Mouse (Mus musculus): ENCODE data around the gene Polr2b. TPM values are rescaled to one million over a fixed set of nuclear protein-coding genes. Genes with fewer than 3 reads are reported as not detected.
A peak's percentile ranks its signal among the peaks of the same experiment; 100 is the strongest.

The Polr2b gene
- polyA plus RNA-seq, 1 experiment from 2014 or later: 46.0 TPM

DNA sequence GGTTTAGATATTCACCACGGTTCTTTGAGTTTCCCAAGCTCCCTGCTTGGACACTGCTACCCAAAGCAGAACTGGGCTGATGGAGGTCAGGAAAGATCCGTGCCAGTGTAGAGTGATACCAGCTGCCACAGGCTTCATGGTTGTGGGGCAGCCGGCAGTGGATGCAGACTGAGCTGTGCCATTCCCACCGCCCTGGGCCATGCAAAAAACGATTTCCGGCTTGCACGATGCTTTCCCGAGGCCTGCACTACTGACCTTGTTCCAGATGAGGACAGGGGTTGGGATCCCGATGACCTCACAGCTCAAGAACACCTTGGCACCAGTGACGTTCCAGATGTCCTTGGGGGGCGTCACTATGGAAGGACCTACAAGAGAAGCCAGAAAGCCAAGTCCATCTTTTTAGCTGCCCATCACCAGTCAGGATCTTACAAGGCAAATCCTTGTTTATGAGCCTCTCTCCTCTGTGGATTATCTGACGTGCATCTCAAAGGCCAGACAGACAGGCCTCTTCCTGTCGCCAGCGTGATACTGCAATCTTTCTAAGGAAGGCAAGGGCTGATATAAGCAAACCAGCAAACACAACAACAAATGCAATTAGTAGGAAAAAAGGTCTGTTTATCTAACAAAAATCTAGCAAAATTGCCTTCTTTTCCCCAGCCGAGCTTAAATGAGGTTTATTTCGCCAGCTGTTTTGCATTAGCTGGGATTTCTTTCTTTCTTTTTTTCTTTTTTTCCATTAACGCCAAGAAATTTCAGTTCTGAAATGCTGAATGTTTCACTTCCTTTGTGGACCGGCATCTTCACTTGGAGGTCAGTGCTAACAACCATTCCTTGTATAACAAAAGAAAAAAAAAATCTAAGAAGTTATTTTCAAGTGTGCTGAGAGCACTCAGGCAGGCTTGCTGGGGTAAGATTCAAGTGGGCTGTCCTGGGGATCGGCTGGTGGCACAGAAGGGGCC is 45.6 kb downstream of the Polr2b start:
- Histone ChIP-seq H3K4me2 (no peak overlapping the region), H3K4me1 (ENCODE audit: control insufficient read depth, insufficient read depth, low read length) (peaks cover 11% of the 10 kb centered on the region), H3K9ac (ENCODE audit: low read depth, low read length) (no peak overlapping the region), H3K27me3 (ENCODE audit: control insufficient read depth, insufficient read depth, low read length) (peaks cover 2% of the 10 kb centered on the region; the same call in 1 of the 2 replicates), H3K4me3 (ENCODE audit: low read depth, low read length) (no peak overlapping the region), H3K36me3 (ENCODE audit: control insufficient read depth, insufficient read depth, low read length) (no peaks in the 10 kb centered on the region), H3K9me3 (replicated peaks; ENCODE audit: control insufficient read depth, low read length) (no peaks in the 10 kb centered on the region), H3K27ac (ENCODE audit: low read depth, low read length) (no peak overlapping the region)
- WGBS (ENCODE audit: insufficient replicate concordance): 65% methylated on average over 19 of the region's 19 CpGs
- ATAC-seq (replicated peaks; ENCODE audit: insufficient number of reproducible peaks, low FRiP score, low TSS enrichment): no peak

DNA sequence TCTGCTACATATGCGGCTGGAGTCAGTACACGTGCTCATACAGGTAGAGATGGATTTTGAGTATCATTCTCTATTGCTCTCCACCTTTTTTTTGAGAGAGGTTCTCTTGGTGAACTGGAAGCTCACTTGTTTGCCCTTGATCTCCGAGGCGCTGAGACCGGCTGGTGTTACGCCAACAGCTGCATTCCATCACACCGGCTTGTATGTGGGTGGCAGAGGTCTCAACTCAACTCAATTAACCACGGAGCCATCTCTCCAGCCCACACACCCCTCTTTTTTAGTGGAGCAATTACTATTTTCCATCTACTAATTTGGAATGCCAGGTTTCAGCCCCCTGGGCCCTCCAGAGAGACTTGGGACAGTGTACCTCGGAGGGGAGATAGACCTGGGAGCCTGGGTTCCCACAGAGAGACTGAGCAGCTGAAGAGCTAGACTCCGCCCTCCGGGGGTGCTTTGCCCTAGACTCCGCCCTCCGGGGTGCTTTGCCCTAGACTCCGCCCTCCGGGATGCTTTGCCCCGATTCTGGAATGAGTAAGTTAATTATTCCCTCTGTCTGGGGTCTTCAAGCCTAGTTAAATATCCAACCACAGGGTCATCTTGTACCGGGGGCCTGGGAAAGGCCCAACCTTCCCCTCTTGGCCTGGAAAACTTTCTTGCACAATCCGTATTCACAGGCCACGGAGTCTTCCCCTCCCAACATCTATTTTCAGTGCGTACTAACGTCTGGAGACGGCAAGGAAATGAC is 47.6 kb downstream of the Polr2b start:
- Histone ChIP-seq H3K27ac (ENCODE audit: low read depth, low read length) (peak overlapping the region; percentile 71), H3K4me3 (ENCODE audit: low read depth, low read length) (peak overlapping the region; percentile 53), H3K36me3 (ENCODE audit: control insufficient read depth, insufficient read depth, low read length) (no peaks in the 10 kb centered on the region), H3K9me3 (replicated peaks; ENCODE audit: control insufficient read depth, low read length) (no peaks in the 10 kb centered on the region), H3K4me1 (ENCODE audit: control insufficient read depth, insufficient read depth, low read length) (peaks cover 11% of the 10 kb centered on the region), H3K27me3 (ENCODE audit: control insufficient read depth, insufficient read depth, low read length) (peaks cover 2% of the 10 kb centered on the region; the same call in 1 of the 2 replicates), H3K9ac (ENCODE audit: low read depth, low read length) (peak overlapping the region; percentile 74), H3K4me2 (peak overlapping the region; percentile 77)
- WGBS (ENCODE audit: insufficient replicate concordance): 12% methylated on average over 22 of the region's 22 CpGs
- peak; percentile 72 for ATAC-seq (replicated peaks; ENCODE audit: insufficient number of reproducible peaks, low FRiP score, low TSS enrichment)

- H3K27ac ChIP-seq (ENCODE audit: low read depth, low read length): peak overlapping the region; percentile 71
These were observed 48.4 kb downstream of the Polr2b start for GRCm38 (mm10) chr5:77358347-77358746.

GRCm38 (mm10) chr5:77359971-77360370 is 50.0 kb downstream of the Polr2b start:
- H3K36me3 ChIP-seq (ENCODE audit: control insufficient read depth, insufficient read depth, low read length): no peaks in the 10 kb centered on the region
- H3K27ac ChIP-seq (ENCODE audit: low read depth, low read length): no peak overlapping the region
- H3K4me3 ChIP-seq (ENCODE audit: low read depth, low read length): no peak overlapping the region
- WGBS (ENCODE audit: insufficient replicate concordance): 84% methylated on average over 4 of the region's 4 CpGs
- peaks cover 8% of the 10 kb centered on the region for H3K4me1 ChIP-seq (ENCODE audit: control insufficient read depth, insufficient read depth, low read length)
- H3K9ac ChIP-seq (ENCODE audit: low read depth, low read length): no peak overlapping the region
- H3K9me3 ChIP-seq (replicated peaks; ENCODE audit: control insufficient read depth, low read length): no peaks in the 10 kb centered on the region
- ATAC-seq (replicated peaks; ENCODE audit: insufficient number of reproducible peaks, low FRiP score, low TSS enrichment): no peak
- no peaks in the 10 kb centered on the region; the same call in 1 of the 2 replicates for H3K27me3 ChIP-seq (ENCODE audit: control insufficient read depth, insufficient read depth, low read length)
- H3K4me2 ChIP-seq: no peak overlapping the region

More at GRCm38 (mm10) chr5:77358347-77358746, 48.4 kb downstream of the Polr2b start:
- Histone ChIP-seq H3K36me3 (ENCODE audit: control insufficient read depth, insufficient read depth, low read length) (no peaks in the 10 kb centered on the region), H3K4me1 (ENCODE audit: control insufficient read depth, insufficient read depth, low read length) (peaks cover 11% of the 10 kb centered on the region), H3K4me2 (peak overlapping the region; percentile 77), H3K9ac (ENCODE audit: low read depth, low read length) (peak overlapping the region; percentile 74), H3K9me3 (replicated peaks; ENCODE audit: control insufficient read depth, low read length) (no peaks in the 10 kb centered on the region), H3K4me3 (ENCODE audit: low read depth, low read length) (peak overlapping the region; percentile 53), H3K27me3 (ENCODE audit: control insufficient read depth, insufficient read depth, low read length) (peaks cover 2% of the 10 kb centered on the region; the same call in 1 of the 2 replicates)
- WGBS (ENCODE audit: insufficient replicate concordance): under 1% methylated on average over 10 of the region's 10 CpGs
- peak; percentile 56; the same call in 1 of the 2 replicates for ATAC-seq (replicated peaks; ENCODE audit: insufficient number of reproducible peaks, low FRiP score, low TSS enrichment)

DNA sequence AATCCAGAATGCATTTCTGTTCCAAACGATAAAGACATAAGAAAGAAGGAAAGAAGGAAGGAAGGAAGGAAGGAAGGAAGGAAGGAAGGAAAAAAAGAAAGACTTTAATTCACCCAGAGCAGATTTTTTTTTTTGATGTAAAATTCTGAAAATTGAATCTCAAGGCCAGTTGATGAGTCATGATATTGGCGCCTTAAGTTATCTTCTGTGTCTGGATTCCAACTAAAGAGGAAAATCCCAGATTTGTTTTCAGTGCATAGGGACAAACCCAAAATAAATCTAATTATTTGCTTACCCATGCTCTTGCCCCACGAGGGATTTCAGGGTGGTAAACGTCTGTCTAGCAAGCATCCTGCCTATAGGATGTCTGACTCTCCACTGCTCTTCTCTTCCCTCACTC is 51.1 kb downstream of the Polr2b start:
- no peak overlapping the region for H3K27ac ChIP-seq (ENCODE audit: low read depth, low read length)
- 57% methylated on average over 4 of the region's 4 CpGs for WGBS (ENCODE audit: insufficient replicate concordance)

DNA sequence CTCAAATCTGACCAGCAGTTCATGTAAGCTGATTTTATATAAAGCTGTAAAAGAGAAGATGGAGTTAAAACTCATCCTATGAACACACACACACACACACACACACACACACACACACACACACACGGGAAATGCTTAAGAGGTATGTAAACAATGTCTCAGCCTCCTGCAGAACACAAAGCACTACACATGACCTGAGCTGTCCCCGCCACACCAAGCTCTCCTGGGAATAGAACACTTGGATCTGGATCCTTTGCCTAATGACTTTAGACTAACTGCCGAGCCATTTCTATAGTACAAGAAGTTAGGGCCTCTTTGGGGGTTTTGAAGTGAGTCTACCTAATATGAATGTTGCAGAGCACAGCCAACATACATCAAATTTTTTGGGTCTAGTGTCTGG is 52.2 kb downstream of the Polr2b start:
- Histone ChIP-seq H3K4me2 (no peak overlapping the region), H3K36me3 (ENCODE audit: control insufficient read depth, insufficient read depth, low read length) (no peaks in the 10 kb centered on the region), H3K27ac (ENCODE audit: low read depth, low read length) (no peak overlapping the region), H3K9me3 (replicated peaks; ENCODE audit: control insufficient read depth, low read length) (no peaks in the 10 kb centered on the region), H3K27me3 (ENCODE audit: control insufficient read depth, insufficient read depth, low read length) (no peaks in the 10 kb centered on the region; the same call in 1 of the 2 replicates), H3K4me1 (ENCODE audit: control insufficient read depth, insufficient read depth, low read length) (peaks cover 7% of the 10 kb centered on the region), H3K4me3 (ENCODE audit: low read depth, low read length) (no peak overlapping the region), H3K9ac (ENCODE audit: low read depth, low read length) (no peak overlapping the region)
- 65% methylated on average over 3 of the region's 3 CpGs for WGBS (ENCODE audit: insufficient replicate concordance)
- ATAC-seq (replicated peaks; ENCODE audit: insufficient number of reproducible peaks, low FRiP score, low TSS enrichment): no peak

More for the DNA sequence above, 51.1 kb downstream of the Polr2b start:
- H3K4me1 ChIP-seq (ENCODE audit: control insufficient read depth, insufficient read depth, low read length): peaks cover 7% of the 10 kb centered on the region
- no peak overlapping the region for H3K4me3 ChIP-seq (ENCODE audit: low read depth, low read length)
- H3K27me3 ChIP-seq (ENCODE audit: control insufficient read depth, insufficient read depth, low read length): no peaks in the 10 kb centered on the region
- no peak overlapping the region for H3K9ac ChIP-seq (ENCODE audit: low read depth, low read length)
- H3K36me3 ChIP-seq (ENCODE audit: control insufficient read depth, insufficient read depth, low read length): no peaks in the 10 kb centered on the region
- H3K4me2 ChIP-seq: no peak overlapping the region
- ATAC-seq (replicated peaks; ENCODE audit: insufficient number of reproducible peaks, low FRiP score, low TSS enrichment): no peak
- no peaks in the 10 kb centered on the region for H3K9me3 ChIP-seq (replicated peaks; ENCODE audit: control insufficient read depth, low read length)

GRCm38 (mm10) chr5:77363650-77364049 is 53.7 kb downstream of the Polr2b start:
- WGBS (ENCODE audit: insufficient replicate concordance): 87% methylated on average over 6 of the region's 6 CpGs
- no peak overlapping the region for H3K27ac ChIP-seq (ENCODE audit: low read depth, low read length)
- H3K4me2 ChIP-seq: no peak overlapping the region
- H3K36me3 ChIP-seq (ENCODE audit: control insufficient read depth, insufficient read depth, low read length): no peaks in the 10 kb centered on the region
- no peak overlapping the region for H3K4me3 ChIP-seq (ENCODE audit: low read depth, low read length)
- no peak for ATAC-seq (replicated peaks; ENCODE audit: insufficient number of reproducible peaks, low FRiP score, low TSS enrichment)
- H3K27me3 ChIP-seq (ENCODE audit: control insufficient read depth, insufficient read depth, low read length): no peaks in the 10 kb centered on the region; the same call in 1 of the 2 replicates
- no peak overlapping the region for H3K9ac ChIP-seq (ENCODE audit: low read depth, low read length)
- no peaks in the 10 kb centered on the region for H3K4me1 ChIP-seq (ENCODE audit: control insufficient read depth, insufficient read depth, low read length)
- no peaks in the 10 kb centered on the region for H3K9me3 ChIP-seq (replicated peaks; ENCODE audit: control insufficient read depth, low read length)

DNA sequence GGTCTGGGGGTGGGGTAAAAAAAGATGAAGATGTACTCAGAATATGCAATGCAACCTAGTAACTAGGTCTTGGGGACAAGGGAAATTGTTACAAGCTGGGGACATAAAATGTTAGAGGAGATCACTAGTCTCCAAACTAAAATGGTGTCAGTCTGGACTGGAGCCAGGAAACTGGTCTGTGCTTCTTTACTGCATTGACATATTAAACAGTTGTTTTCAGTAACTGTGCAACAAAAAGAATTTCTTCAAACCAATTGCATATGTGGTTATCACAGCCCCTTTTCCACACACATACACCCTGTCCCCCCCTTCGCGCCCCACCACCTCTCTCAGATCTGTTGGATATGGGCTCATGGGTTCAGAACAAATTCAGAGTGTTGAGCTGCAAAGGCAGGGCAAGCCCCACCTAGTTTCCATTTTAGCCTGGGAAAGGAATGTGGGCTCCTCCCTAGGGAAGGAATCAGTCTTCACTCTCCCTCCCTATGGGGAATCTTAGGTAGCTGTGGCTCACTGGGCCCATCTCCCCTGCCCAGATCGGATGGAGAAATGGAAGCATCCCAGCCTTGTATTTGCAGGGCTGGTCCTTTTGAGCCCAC is 54.6 kb downstream of the Polr2b start:
- no peak overlapping the region for H3K27ac ChIP-seq (ENCODE audit: low read depth, low read length)
- no peaks in the 10 kb centered on the region for H3K4me1 ChIP-seq (ENCODE audit: control insufficient read depth, insufficient read depth, low read length)
- no peak overlapping the region for H3K4me2 ChIP-seq
- 82% methylated on average over 3 of the region's 3 CpGs for WGBS (ENCODE audit: insufficient replicate concordance)
- no peaks in the 10 kb centered on the region for H3K9me3 ChIP-seq (replicated peaks; ENCODE audit: control insufficient read depth, low read length)
- ATAC-seq (replicated peaks; ENCODE audit: insufficient number of reproducible peaks, low FRiP score, low TSS enrichment): no peak
- H3K4me3 ChIP-seq (ENCODE audit: low read depth, low read length): no peak overlapping the region
- H3K27me3 ChIP-seq (ENCODE audit: control insufficient read depth, insufficient read depth, low read length): no peaks in the 10 kb centered on the region; the same call in 1 of the 2 replicates
- no peak overlapping the region for H3K9ac ChIP-seq (ENCODE audit: low read depth, low read length)
- H3K36me3 ChIP-seq (ENCODE audit: control insufficient read depth, insufficient read depth, low read length): no peaks in the 10 kb centered on the region
